Mouse (Mus musculus) embryonic facial prominence, embryonic 12.5 days (tissue): Measurements from ENCODE around the gene Rpl13. TPM values are rescaled to one million over a fixed set of nuclear protein-coding genes. Genes with fewer than 3 reads are reported as not detected.

Experiments used
- microRNA-seq: library from miRNA; unstranded; fragments of <30 nt; microRNA quantifications from one replicate; pipeline ENCODE4, GENCODE M21; 2017
- polyA plus RNA-seq: library from polyadenylated mRNA; unstranded; fragments of >200 nt; fragmentation: Nextera tagmentation; extraction: Ambion mirVana; gene quantifications from 2 replicates; pipeline ENCODE4 v1.2.1, GENCODE M21; 2016

The Rpl13 gene
- polyA plus RNA-seq, 1 experiment from 2014 or later = 1,462 TPM

Small RNAs within 50 kb of the gene (microRNA-seq; reads per million reads assigned to microRNA genes)
- gene Mir7079 = not detected
- gene Mir7080 = not detected

Other genes starting within 250 kb of the Rpl13 start
- 73.1 and 102 TPM in 2 replicates for gene Ankrd11, start 60.1 kb upstream of the Rpl13 start, polyA plus RNA-seq
- gene Spg7, start 39.4 kb upstream of the Rpl13 start, polyA plus RNA-seq = 55.5 and 58.2 TPM in 2 replicates
- 0.59 and 1.4 TPM in 2 replicates for gene Cpne7, start 15.0 kb downstream of the Rpl13 start, polyA plus RNA-seq
- 19.2 and 24.1 TPM in 2 replicates for gene Sult5a1, start 56.0 kb downstream of the Rpl13 start, polyA plus RNA-seq
- gene Dpep1, start 83.9 kb downstream of the Rpl13 start, polyA plus RNA-seq = 1.6 and 2.3 TPM in 2 replicates
- gene Chmp1a, start 110.4 kb downstream of the Rpl13 start, polyA plus RNA-seq = 142 and 152 TPM in 2 replicates
- 5.9 and 7.0 TPM in 2 replicates for gene Spata33, start 110.5 kb downstream of the Rpl13 start, polyA plus RNA-seq
- 38.5 and 40.6 TPM in 2 replicates for gene Cdk10, start 122.5 kb downstream of the Rpl13 start, polyA plus RNA-seq
- gene Spata2l, start 133.9 kb downstream of the Rpl13 start, polyA plus RNA-seq = 2.9 and 3.3 TPM in 2 replicates
- gene Zfp276, start 151.8 kb downstream of the Rpl13 start, polyA plus RNA-seq = 34.3 and 36.6 TPM in 2 replicates
- 35.1 and 37.2 TPM in 2 replicates for gene Vps9d1, start 152.0 kb downstream of the Rpl13 start, polyA plus RNA-seq
- 31.9 and 34.0 TPM in 2 replicates for gene Fanca, start 216.2 kb downstream of the Rpl13 start, polyA plus RNA-seq
- 5.1 and 6.3 TPM in 2 replicates for gene Spire2, start 230.4 kb downstream of the Rpl13 start, polyA plus RNA-seq